Mouse (Mus musculus) limb, embryonic 13.5 days (tissue): ENCODE results near the gene Apeh. TPM values are rescaled to one million over a fixed set of nuclear protein-coding genes. Genes with fewer than 3 reads are reported as not detected.

Source experiments
- ATAC-seq: fragments of 200-750 bp; cut with Nextera tagmentation; 2 replicates; pipeline ENCODE4 v1.8.0; 2017; ENCODE audit warnings: low read depth, moderate number of reproducible peaks, moderate TSS enrichment; ENCODE audit not compliant: low FRiP score
- H3K27ac ChIP-seq: fragments of 300-500 bp; sonication (generic); 2 replicates; pipeline ENCODE4 v1.5.1; 2015; ENCODE audit warnings: inconsistent platforms, mild to moderate bottlenecking, moderate library complexity
- H3K27me3 ChIP-seq: fragments of 300-500 bp; sonication (generic); 2 replicates; pipeline ENCODE4 v1.6.1; 2015; ENCODE audit warnings: mild to moderate bottlenecking, inconsistent platforms
- H3K36me3 ChIP-seq: fragments of 300-500 bp; sonication (generic); 2 replicates; pipeline ENCODE4 v1.6.1; 2015; ENCODE audit warnings: inconsistent platforms, mild to moderate bottlenecking, moderate library complexity
- H3K4me1 ChIP-seq: fragments of 300-500 bp; sonication (generic); 2 replicates; pipeline ENCODE4 v1.6.1; 2015; ENCODE audit warnings: inconsistent platforms
- H3K4me2 ChIP-seq: fragments of 300-500 bp; sonication (generic); replicated peaks from 2 replicates; pipeline ENCODE4 v1.6.1; 2015; ENCODE audit warnings: inconsistent platforms, mild to moderate bottlenecking, moderate library complexity
- H3K4me3 ChIP-seq: fragments of 300-500 bp; sonication (generic); 2 replicates; pipeline ENCODE4 v1.5.1; 2015; ENCODE audit warnings: moderate library complexity, mild to moderate bottlenecking, inconsistent platforms
- H3K9ac ChIP-seq: fragments of 300-500 bp; sonication (generic); 2 replicates; pipeline ENCODE4 v1.6.1; 2015; ENCODE audit warnings: mild to moderate bottlenecking, inconsistent platforms
- H3K9me3 ChIP-seq: fragments of 300-500 bp; sonication (generic); 2 replicates; pipeline ENCODE4 v1.6.1; 2016; ENCODE audit warnings: inconsistent platforms
- WGBS: fragments of 180-500 bp; shearing (Covaris S2); methylation state at CpG from one replicate; pipeline ENCODE4 v1.1.7; 2015; 5-methylcytosine and 5-hydroxymethylcytosine counted together
- polyA plus RNA-seq: library from polyadenylated mRNA; unstranded; fragments of >200 nt; fragmentation: Nextera tagmentation; extraction: Ambion mirVana; gene quantifications from 2 replicates; pipeline ENCODE4 v1.2.1, GENCODE M21; 2015

Gene Apeh
- polyA plus RNA-seq, 1 experiment from 2014 or later: 42.5 TPM

- WGBS: 86% methylated on average over 7 of the region's 7 CpGs
- Histone ChIP-seq H3K4me2 (no peak overlapping the region), H3K9ac (no peak overlapping the region), H3K27ac (no peak overlapping the region), H3K9me3 (no peaks in the 10 kb centered on the region), H3K36me3 (peaks cover 49% of the 10 kb centered on the region), H3K4me3 (no peak overlapping the region), H3K27me3 (no peaks in the 10 kb centered on the region), H3K4me1 (no peaks in the 10 kb centered on the region)
- no peak for ATAC-seq
These were observed 24.9 kb downstream of the Apeh start for GRCm38 (mm10) chr9:108069529-108069928.

GRCm38 (mm10) chr9:108069007-108069406 is 25.4 kb downstream of the Apeh start:
- no peak overlapping the region for H3K9ac ChIP-seq
- no peak overlapping the region for H3K27ac ChIP-seq
- no peaks in the 10 kb centered on the region for H3K27me3 ChIP-seq
- H3K4me1 ChIP-seq: no peaks in the 10 kb centered on the region
- peaks cover 54% of the 10 kb centered on the region for H3K36me3 ChIP-seq
- no peak for ATAC-seq
- no peak overlapping the region for H3K4me3 ChIP-seq
- 90% methylated on average over 9 of the region's 9 CpGs for WGBS
- no peak overlapping the region for H3K4me2 ChIP-seq
- H3K9me3 ChIP-seq: no peaks in the 10 kb centered on the region

GRCm38 (mm10) chr9:108067900-108068299 is 26.5 kb downstream of the Apeh start:
- no peak overlapping the region for H3K4me3 ChIP-seq
- no peaks in the 10 kb centered on the region for H3K4me1 ChIP-seq
- H3K9me3 ChIP-seq: no peaks in the 10 kb centered on the region
- H3K27me3 ChIP-seq: no peaks in the 10 kb centered on the region
- peaks cover 65% of the 10 kb centered on the region for H3K36me3 ChIP-seq
- no peak overlapping the region for H3K4me2 ChIP-seq
- H3K9ac ChIP-seq: no peak overlapping the region
- WGBS: 16% methylated on average over 8 of the region's 8 CpGs
- peak; percentile 32; the same call in 1 of the 2 replicates for ATAC-seq
- H3K27ac ChIP-seq: no peak overlapping the region

- 81% methylated on average over 7 of the region's 7 CpGs for WGBS
- Histone ChIP-seq H3K27ac (no peak overlapping the region), H3K27me3 (no peaks in the 10 kb centered on the region), H3K4me1 (no peaks in the 10 kb centered on the region), H3K9me3 (no peaks in the 10 kb centered on the region), H3K36me3 (peaks cover 70% of the 10 kb centered on the region), H3K9ac (no peak overlapping the region), H3K4me2 (no peak overlapping the region), H3K4me3 (no peak overlapping the region)
- ATAC-seq: no peak
These were observed 27.2 kb downstream of the Apeh start for GRCm38 (mm10) chr9:108067199-108067598.

GRCm38 (mm10) chr9:108065491-108066011 is 28.9 kb downstream of the Apeh start:
- H3K4me2 ChIP-seq: no peak overlapping the region
- H3K27ac ChIP-seq: no peak overlapping the region
- 48% methylated on average over 5 of the region's 5 CpGs for WGBS
- H3K36me3 ChIP-seq: peaks cover 72% of the 10 kb centered on the region
- ATAC-seq: no peak
- H3K9me3 ChIP-seq: no peaks in the 10 kb centered on the region
- no peaks in the 10 kb centered on the region for H3K4me1 ChIP-seq
- H3K27me3 ChIP-seq: no peaks in the 10 kb centered on the region
- no peak overlapping the region for H3K9ac ChIP-seq
- H3K4me3 ChIP-seq: no peak overlapping the region

- Histone ChIP-seq H3K4me2 (no peak overlapping the region), H3K9me3 (no peaks in the 10 kb centered on the region), H3K36me3 (peaks cover 71% of the 10 kb centered on the region), H3K4me3 (no peak overlapping the region), H3K27me3 (no peaks in the 10 kb centered on the region), H3K4me1 (no peaks in the 10 kb centered on the region), H3K27ac (no peak overlapping the region), H3K9ac (no peak overlapping the region)
- no peak for ATAC-seq
- WGBS: 87% methylated on average over 12 of the region's 12 CpGs
These were observed 31.0 kb downstream of the Apeh start for GRCm38 (mm10) chr9:108063361-108063760.

- 74% methylated on average over 3 of the region's 3 CpGs for WGBS
- no peak overlapping the region; the same call in 1 of the 2 replicates for H3K9ac ChIP-seq
- H3K36me3 ChIP-seq: peaks cover 76% of the 10 kb centered on the region
- H3K27ac ChIP-seq: no peak overlapping the region
- H3K4me1 ChIP-seq: no peaks in the 10 kb centered on the region
- H3K4me3 ChIP-seq: no peak overlapping the region
- H3K9me3 ChIP-seq: no peaks in the 10 kb centered on the region
- no peak overlapping the region for H3K4me2 ChIP-seq
- no peak for ATAC-seq
- no peaks in the 10 kb centered on the region for H3K27me3 ChIP-seq
These were observed 32.3 kb downstream of the Apeh start for GRCm38 (mm10) chr9:108062142-108062541.

- 93% methylated on average over 9 of the region's 9 CpGs for WGBS
- Histone ChIP-seq H3K27ac (no peak overlapping the region), H3K4me3 (no peak overlapping the region), H3K36me3 (peaks cover 95% of the 10 kb centered on the region), H3K9me3 (no peaks in the 10 kb centered on the region), H3K4me2 (no peak overlapping the region), H3K27me3 (no peaks in the 10 kb centered on the region), H3K9ac (no peak overlapping the region), H3K4me1 (peaks cover 4% of the 10 kb centered on the region)
- no peak for ATAC-seq
These were observed 36.1 kb downstream of the Apeh start for GRCm38 (mm10) chr9:108058291-108058690.

GRCm38 (mm10) chr9:108057262-108057562 is 37.2 kb downstream of the Apeh start:
- H3K9ac ChIP-seq: no peak overlapping the region
- ATAC-seq: no peak
- H3K27ac ChIP-seq: no peak overlapping the region
- H3K4me2 ChIP-seq: no peak overlapping the region
- H3K9me3 ChIP-seq: no peaks in the 10 kb centered on the region
- H3K36me3 ChIP-seq: peaks cover 88% of the 10 kb centered on the region
- no peak overlapping the region for H3K4me3 ChIP-seq
- 88% methylated on average over 5 of the region's 5 CpGs for WGBS
- H3K4me1 ChIP-seq: peaks cover 14% of the 10 kb centered on the region
- no peaks in the 10 kb centered on the region for H3K27me3 ChIP-seq

GRCm38 (mm10) chr9:108056361-108057261 is 37.8 kb downstream of the Apeh start:
- H3K4me1 ChIP-seq: peaks cover 15% of the 10 kb centered on the region
- H3K9me3 ChIP-seq: no peaks in the 10 kb centered on the region
- H3K9ac ChIP-seq: no peak overlapping the region
- ATAC-seq: no peak
- WGBS: 78% methylated on average over 28 of the region's 28 CpGs
- no peak overlapping the region for H3K27ac ChIP-seq
- H3K36me3 ChIP-seq: peaks cover 88% of the 10 kb centered on the region
- H3K4me3 ChIP-seq: no peak overlapping the region
- no peaks in the 10 kb centered on the region for H3K27me3 ChIP-seq
- no peak overlapping the region for H3K4me2 ChIP-seq

- Histone ChIP-seq H3K9ac (no peak overlapping the region), H3K4me1 (peaks cover 15% of the 10 kb centered on the region), H3K4me2 (no peak overlapping the region), H3K4me3 (no peak overlapping the region), H3K27me3 (no peaks in the 10 kb centered on the region), H3K9me3 (no peaks in the 10 kb centered on the region), H3K27ac (no peak overlapping the region), H3K36me3 (peaks cover 89% of the 10 kb centered on the region)
- WGBS: 84% methylated on average over 6 of the region's 6 CpGs
- ATAC-seq: no peak
These were observed 38.7 kb downstream of the Apeh start for GRCm38 (mm10) chr9:108055661-108056237.

- H3K9ac ChIP-seq: no peak overlapping the region
- no peak overlapping the region for H3K27ac ChIP-seq
- no peak overlapping the region for H3K4me2 ChIP-seq
- peaks cover 89% of the 10 kb centered on the region for H3K36me3 ChIP-seq
- 87% methylated on average over 1 of the region's 1 CpGs for WGBS
- H3K4me1 ChIP-seq: peaks cover 17% of the 10 kb centered on the region
- H3K4me3 ChIP-seq: no peak overlapping the region
- no peaks in the 10 kb centered on the region for H3K9me3 ChIP-seq
- no peaks in the 10 kb centered on the region for H3K27me3 ChIP-seq
- no peak for ATAC-seq
These were observed 39.3 kb downstream of the Apeh start for GRCm38 (mm10) chr9:108055061-108055460.
